Mouse (Mus musculus) brown adipose tissue, adult 24 weeks (tissue): Measurements from ENCODE around the gene Tpsb2. TPM values are rescaled to one million over a fixed set of nuclear protein-coding genes. Genes with fewer than 3 reads are reported as not detected.

Source experiments
- H3K27ac ChIP-seq: fragments of 200-500 bp; replicated peaks from 2 replicates; pipeline ENCODE4 v1.5.1; 2012; ENCODE audit warnings: low read depth, mild to moderate bottlenecking, low read length
- H3K4me1 ChIP-seq: fragments of 200-500 bp; 2 replicates; pipeline ENCODE4 v1.6.1; 2012; ENCODE audit warnings: low read length, mixed read lengths; ENCODE audit not compliant: control insufficient read depth, insufficient read depth, insufficient read length
- H3K4me3 ChIP-seq: fragments of 200-500 bp; 2 replicates; pipeline ENCODE4 v1.5.1; 2012; ENCODE audit warnings: low read depth, mild to moderate bottlenecking, low read length, moderate library complexity; ENCODE audit not compliant: insufficient read depth
- polyA plus RNA-seq: library from polyadenylated mRNA; stranded (reverse); fragments of >200 nt; gene quantifications from 2 replicates; pipeline ENCODE4 v1.2.4, GENCODE M21; 2012; ENCODE audit not compliant: missing spikeins, insufficient read depth, insufficient read length

Tpsb2 gene
- polyA plus RNA-seq, 1 experiment = 8.8 TPM

GRCm38 (mm10) chr17:25397804-25398519 is 31.9 kb downstream of the Tpsb2 start:
- Histone ChIP-seq H3K27ac (no peak overlapping the region), H3K4me3 (no peak overlapping the region), H3K4me1 (no peaks in the 10 kb centered on the region)

GRCm38 (mm10) chr17:25398520-25398838 is 32.4 kb downstream of the Tpsb2 start:
- no peaks in the 10 kb centered on the region for H3K4me1 ChIP-seq
- H3K27ac ChIP-seq = no peak overlapping the region
- no peak overlapping the region for H3K4me3 ChIP-seq

GRCm38 (mm10) chr17:25400443-25400842 is 34.3 kb downstream of the Tpsb2 start:
- no peak overlapping the region for H3K27ac ChIP-seq

GRCm38 (mm10) chr17:25401491-25401890 is 35.4 kb downstream of the Tpsb2 start:
- Histone ChIP-seq H3K27ac (no peak overlapping the region), H3K4me1 (no peaks in the 10 kb centered on the region)

More at GRCm38 (mm10) chr17:25400443-25400842, 34.3 kb downstream of the Tpsb2 start:
- H3K4me1 ChIP-seq = no peaks in the 10 kb centered on the region
- H3K4me3 ChIP-seq = no peak overlapping the region

GRCm38 (mm10) chr17:25402224-25402623 is 36.1 kb downstream of the Tpsb2 start:
- H3K27ac ChIP-seq = no peak overlapping the region
- H3K4me1 ChIP-seq = no peaks in the 10 kb centered on the region

More at GRCm38 (mm10) chr17:25401491-25401890, 35.4 kb downstream of the Tpsb2 start:
- no peak overlapping the region for H3K4me3 ChIP-seq

GRCm38 (mm10) chr17:25404190-25404589 is 38.1 kb downstream of the Tpsb2 start:
- Histone ChIP-seq H3K4me1 (no peaks in the 10 kb centered on the region), H3K27ac (no peak overlapping the region), H3K4me3 (no peak overlapping the region)

More at GRCm38 (mm10) chr17:25402224-25402623, 36.1 kb downstream of the Tpsb2 start:
- no peak overlapping the region for H3K4me3 ChIP-seq

GRCm38 (mm10) chr17:25405224-25405895 is 39.3 kb downstream of the Tpsb2 start:
- H3K4me3 ChIP-seq = no peak overlapping the region
- no peak overlapping the region for H3K27ac ChIP-seq
- no peaks in the 10 kb centered on the region for H3K4me1 ChIP-seq

GRCm38 (mm10) chr17:25406011-25406441 is 39.9 kb downstream of the Tpsb2 start:
- Histone ChIP-seq H3K4me1 (no peaks in the 10 kb centered on the region), H3K27ac (no peak overlapping the region), H3K4me3 (no peak overlapping the region)

GRCm38 (mm10) chr17:25407352-25407751 is 41.2 kb downstream of the Tpsb2 start:
- H3K27ac ChIP-seq = no peak overlapping the region
- no peaks in the 10 kb centered on the region for H3K4me1 ChIP-seq
- no peak overlapping the region for H3K4me3 ChIP-seq

- H3K4me3 ChIP-seq = no peak overlapping the region
- H3K4me1 ChIP-seq = no peaks in the 10 kb centered on the region
- H3K27ac ChIP-seq = no peak overlapping the region
Observed at GRCm38 (mm10) chr17:25408302-25408999, 42.3 kb downstream of the Tpsb2 start.

- Histone ChIP-seq H3K4me1 (0 out of 2 replicates have a peak, but pooled peaks cover 2% of the 10 kb centered on the region), H3K27ac (no peak overlapping the region)
Observed at GRCm38 (mm10) chr17:25409621-25410020, 43.5 kb downstream of the Tpsb2 start.

GRCm38 (mm10) chr17:25410180-25410579 is 44.1 kb downstream of the Tpsb2 start:
- Histone ChIP-seq H3K4me1 (0 out of 2 replicates have a peak, but pooled peaks cover 2% of the 10 kb centered on the region), H3K27ac (no peak overlapping the region), H3K4me3 (no peak overlapping the region)

More at GRCm38 (mm10) chr17:25409621-25410020, 43.5 kb downstream of the Tpsb2 start:
- no peak overlapping the region for H3K4me3 ChIP-seq

GRCm38 (mm10) chr17:25410786-25411185 is 44.7 kb downstream of the Tpsb2 start:
- no peak overlapping the region for H3K4me3 ChIP-seq
- 0 out of 2 replicates have a peak, but pooled peaks cover 2% of the 10 kb centered on the region for H3K4me1 ChIP-seq
- no peak overlapping the region for H3K27ac ChIP-seq

GRCm38 (mm10) chr17:25411251-25411650 is 45.1 kb downstream of the Tpsb2 start:
- Histone ChIP-seq H3K4me1 (0 out of 2 replicates have a peak, but pooled peaks cover 2% of the 10 kb centered on the region), H3K4me3 (no peak overlapping the region), H3K27ac (no peak overlapping the region)

- Histone ChIP-seq H3K4me1 (0 out of 2 replicates have a peak, but pooled peaks cover 2% of the 10 kb centered on the region), H3K27ac (no peak overlapping the region), H3K4me3 (no peak overlapping the region)
Observed at GRCm38 (mm10) chr17:25414209-25414608, 48.1 kb downstream of the Tpsb2 start.
